Mouse (Mus musculus) left cerebral cortex, postnatal 25 days (tissue): ENCODE data around the gene Rad50. TPM values are rescaled to one million over a fixed set of nuclear protein-coding genes. Genes with fewer than 3 reads are reported as not detected.

ENCODE experiments used
- DNase-seq, 2 experiments: peaks; one replicate each; pipeline ENCODE4 v3.0.0; 2022; ENCODE audit warnings: low spot score in 2 of 2, mixed read lengths in 1 of 2
- intact Hi-C: fragments of 180-260 bp; cut with DNase I; formaldehyde crosslinking; loops from one replicate; pipeline ENCODE4 v1.15.1; 2025
- total RNA-seq, 2 experiments: library from RNA; stranded (reverse); gene quantifications; 2 replicates each; pipeline ENCODE4 v1.2.3; 2021

Rad50 gene
- total RNA-seq, 2 experiments from 2014 or later: 9.2 to 9.6 TPM

DNA sequence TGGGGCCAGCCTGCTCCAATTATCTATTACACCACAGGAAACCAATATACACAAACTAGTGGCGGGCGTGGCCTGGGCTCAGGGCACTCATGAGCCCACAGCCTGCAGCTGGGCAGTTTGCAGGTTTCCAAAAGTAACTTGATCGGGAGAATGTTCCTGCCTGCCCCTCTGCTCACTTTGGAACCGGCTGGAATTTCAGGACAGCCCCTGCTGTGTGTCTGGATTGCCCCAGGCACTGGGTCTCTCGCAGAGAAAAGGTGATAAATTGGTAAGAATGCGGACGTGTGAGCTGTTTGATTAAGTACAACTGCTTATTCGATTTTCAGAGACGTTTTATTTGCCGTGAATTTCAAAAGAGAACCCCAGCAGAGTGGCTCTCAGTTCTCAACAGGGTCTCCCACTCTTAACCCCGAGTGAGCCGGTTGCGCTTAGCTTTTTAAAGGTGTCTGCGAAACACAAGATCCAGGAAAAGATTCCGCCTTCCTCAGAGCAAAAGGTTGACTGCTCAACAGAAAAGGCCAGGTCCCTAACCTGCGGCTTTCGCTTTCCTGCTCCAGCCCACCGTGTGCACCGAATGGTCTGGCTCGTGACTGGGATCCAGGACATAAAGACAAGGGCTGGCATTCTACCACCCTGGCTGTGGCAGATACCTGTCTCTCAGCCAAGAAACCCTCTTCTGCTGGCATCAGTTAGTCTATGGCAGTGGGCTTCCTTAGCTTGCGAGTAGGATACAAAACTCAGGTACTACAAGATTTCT lies 69.9 kb downstream of the Rad50 start:
- intact Hi-C loops: no loop called here
- DNase-seq: no peak

DNA sequence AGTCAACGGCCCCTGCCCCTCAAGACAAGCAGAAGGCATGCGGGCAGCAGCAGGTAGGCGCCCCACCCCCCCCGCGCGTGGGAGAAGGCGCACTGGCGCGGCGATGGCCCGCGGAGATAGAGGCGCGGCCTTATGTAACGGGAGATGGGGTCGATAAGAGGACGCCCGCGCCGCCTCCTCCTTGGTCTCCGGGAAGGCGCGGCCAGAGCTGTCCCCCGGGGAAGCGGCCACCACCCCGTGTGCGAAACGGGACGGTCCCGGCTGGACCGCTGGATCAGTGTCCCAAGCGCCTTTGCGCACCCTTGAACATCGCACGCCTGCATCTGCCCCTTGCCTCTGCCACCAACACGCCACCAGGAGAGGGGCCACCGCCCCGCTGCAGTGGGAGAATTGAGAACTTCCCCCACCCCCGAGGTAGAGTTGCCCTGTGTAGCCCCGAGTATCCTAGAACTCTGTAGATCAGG lies 70.9 kb downstream of the Rad50 start:
- intact Hi-C loops: no loop called here
- DNase-seq: peak in 1 of 2 experiments; percentile 28

DNA sequence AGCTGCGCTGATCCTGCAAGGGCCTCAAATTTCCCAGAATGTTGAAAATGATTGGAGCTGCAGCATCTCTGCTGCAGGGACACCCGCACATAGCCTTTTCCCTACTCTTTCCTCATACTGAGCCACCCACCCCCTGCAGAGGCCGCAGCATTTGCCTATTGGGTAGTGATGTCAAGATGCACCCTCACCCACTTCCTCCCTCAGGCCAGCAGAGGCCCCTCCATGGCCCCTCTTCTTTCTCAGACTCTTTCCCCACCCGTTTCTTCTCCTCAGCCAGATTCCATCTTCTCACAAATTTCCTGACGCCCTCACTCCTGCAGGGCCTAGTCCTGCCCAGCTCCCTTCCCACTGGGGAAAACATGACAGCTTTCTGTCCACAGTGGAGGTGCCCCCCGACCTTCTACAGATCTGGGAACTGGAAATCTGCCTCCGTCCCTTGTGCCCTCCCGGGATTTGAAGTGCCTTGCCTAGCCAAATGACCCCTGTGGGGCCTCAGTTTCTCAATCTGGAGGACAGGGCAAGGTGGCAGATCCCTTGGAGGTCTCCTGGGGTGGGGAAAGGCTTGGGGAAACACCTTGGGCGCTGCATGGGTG lies 71.4 kb downstream of the Rad50 start:
- no peak for DNase-seq
- intact Hi-C loops: no loop called here

DNA sequence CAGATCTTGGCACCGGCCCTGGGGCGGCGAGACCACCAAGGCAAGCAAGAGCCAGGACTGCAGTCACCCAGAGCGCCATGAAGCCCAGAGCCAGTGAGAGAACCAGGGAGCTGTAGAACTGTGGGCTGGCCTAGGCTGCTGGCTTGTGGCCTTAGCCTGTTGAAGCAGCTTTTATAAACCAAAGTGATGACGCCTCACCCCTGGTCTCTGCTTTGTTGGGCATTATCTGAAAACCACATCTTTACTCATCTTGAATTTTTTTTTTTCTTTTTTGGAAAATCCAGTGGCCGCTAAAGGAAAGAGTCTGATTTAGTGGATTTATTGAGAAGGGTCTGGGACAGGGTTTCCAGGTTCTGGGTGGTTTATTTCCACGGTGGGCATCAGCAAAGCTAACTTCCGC lies 72.6 kb downstream of the Rad50 start, which contains the start of gene Il13:
Gene Il13 (minus strand): TSS at position 147 of the 400 bp plus-strand sequence.
- intact Hi-C loops: no loop called here
- no peak for DNase-seq

DNA sequence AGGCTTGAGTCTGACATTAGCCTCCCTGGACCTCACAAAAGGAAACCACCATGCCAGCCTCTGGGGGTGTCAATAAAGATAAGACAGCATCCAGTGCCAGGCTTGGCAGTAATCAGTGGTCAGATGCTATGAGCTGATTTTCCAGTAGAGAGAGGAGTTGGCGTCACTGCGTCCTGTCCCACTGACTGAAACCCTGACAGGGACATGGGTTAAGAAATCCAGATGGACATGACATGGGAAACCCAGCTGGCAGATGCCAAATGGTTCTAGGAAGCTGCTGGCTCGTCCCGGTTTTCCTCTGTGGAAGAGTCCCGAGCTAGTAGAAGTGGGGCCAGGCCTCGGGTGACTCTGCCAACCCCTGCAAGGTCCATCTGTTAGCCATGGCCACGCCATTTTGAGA lies 73.5 kb downstream of the Rad50 start:
- DNase-seq: no peak
- intact Hi-C loops: no loop called here

DNA sequence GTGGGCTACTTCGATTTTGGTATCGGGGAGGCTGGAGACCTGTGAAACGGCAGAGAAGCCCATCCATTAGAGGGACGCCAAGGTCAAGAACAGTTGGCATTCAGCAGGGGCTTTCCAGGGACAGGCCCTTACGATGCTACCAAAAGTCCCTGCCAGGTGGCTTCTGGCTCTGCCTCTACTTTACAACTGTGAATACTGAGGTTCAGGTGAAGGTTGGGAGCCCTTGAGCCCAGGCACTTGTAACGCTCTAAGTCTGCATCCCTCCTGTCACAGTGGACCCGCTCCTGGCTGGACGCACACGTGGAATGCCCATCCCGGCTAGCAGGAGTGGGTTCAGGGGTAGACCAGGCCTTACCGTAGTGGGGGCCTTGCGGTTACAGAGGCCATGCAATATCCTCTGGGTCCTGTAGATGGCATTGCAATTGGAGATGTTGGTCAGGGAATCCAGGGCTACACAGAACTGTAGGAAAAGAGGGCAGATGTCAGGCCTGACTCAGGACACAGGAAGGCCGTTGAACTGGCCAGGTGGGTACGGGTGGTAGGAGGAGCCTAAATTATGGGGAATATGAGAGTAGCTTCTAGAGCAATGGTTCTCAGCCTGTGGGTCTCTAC lies 74.9 kb downstream of the Rad50 start:
- intact Hi-C loops: no loop called here
- no peak for DNase-seq

DNA sequence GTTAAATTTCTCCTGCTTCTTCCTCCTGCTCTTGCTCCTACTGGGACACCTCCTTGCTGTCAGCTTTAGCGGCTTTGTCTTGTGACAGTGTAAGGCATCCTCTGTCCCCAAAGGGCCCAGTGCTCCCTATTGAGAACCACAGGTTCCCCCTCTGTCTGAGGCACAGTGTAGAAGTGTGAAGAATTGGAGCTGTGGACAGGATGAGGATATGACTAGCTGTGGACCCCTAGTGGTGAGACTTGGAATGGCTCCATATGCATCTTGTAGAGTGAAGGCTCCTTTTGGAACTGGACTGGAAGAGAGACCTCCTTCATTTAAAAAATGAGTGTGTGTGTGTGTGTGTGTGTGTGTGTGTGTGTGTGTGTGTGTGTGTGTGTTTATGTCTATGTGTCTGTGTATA lies 79.3 kb downstream of the Rad50 start:
- intact Hi-C loops: loop anchor here (5.0 kb wide), 1 partner anchor 156 kb away; the partner anchor contains the start of gene Gm9837
- DNase-seq: peak; percentile 78 to 84

DNA sequence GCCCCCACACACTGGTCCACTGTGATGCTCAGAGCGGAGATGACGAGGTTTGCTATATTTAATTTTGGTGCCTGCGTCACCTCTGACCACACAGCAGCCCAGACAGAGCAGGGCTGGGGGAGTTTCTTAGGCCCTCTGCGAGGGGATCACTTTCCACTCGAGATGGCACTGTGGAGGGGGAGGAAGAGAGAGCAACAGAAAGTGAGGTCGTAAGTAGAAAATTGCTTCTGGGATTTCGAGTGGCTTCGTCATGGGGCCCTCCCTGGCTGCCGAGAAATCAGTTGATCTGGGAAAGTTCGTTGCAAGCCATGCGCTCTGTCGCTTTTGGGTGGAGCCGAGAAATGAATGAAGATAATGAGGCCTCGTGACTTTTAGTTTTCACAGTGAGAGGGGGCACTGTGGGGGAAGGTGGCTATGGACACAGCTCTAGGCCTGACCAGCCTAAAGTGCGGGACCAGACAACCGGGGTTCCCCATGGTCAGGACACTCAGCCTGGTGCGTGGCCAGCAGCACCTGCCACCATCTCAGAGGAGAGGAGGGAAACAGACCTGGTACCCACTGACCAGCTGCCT lies 80.2 kb downstream of the Rad50 start:
- DNase-seq: no peak
- intact Hi-C loops: loop anchor here (5.0 kb wide), 1 partner anchor 155 kb away; the partner anchor contains the start of gene Gm9837

DNA sequence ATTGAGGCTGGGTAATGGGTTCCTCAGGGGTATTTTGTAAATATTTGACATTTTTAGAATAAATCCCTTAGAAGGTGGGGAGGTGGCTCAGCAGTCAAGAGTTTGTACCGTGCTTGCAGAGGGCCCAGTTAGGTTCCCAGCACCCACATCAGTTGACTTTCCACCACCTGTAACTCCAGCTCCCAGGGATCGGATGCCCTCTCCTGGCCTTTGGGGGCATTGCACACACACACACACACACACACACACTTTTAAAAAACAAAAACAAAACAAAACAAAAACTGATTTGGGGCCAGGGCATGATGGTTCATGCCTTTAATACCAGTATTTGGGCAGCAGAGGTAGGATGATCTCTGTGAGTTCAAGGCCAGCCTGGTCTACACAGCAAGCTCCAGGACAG lies 83.0 kb downstream of the Rad50 start:
- intact Hi-C loops: no loop called here
- DNase-seq: no peak

DNA sequence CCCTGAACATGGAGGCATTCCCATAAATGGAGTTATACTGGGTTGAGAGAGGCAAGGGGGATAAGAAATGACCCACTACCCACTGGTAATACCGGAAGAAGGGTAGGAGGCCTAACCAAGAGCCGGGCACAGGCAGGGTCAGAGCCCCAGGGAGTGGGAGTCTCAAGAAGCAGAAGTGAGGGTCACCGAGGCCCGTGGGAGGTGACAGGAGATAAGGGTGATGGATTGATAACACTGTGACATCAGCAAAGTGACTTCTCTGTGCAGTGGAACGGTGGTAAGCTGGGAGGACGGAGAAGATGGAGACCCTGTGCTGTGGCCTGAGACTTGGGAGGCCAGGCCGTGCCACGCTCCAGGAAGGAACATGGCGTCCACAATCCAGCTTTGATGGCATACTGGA lies 83.5 kb downstream of the Rad50 start:
- no peak for DNase-seq
- intact Hi-C loops: no loop called here

DNA sequence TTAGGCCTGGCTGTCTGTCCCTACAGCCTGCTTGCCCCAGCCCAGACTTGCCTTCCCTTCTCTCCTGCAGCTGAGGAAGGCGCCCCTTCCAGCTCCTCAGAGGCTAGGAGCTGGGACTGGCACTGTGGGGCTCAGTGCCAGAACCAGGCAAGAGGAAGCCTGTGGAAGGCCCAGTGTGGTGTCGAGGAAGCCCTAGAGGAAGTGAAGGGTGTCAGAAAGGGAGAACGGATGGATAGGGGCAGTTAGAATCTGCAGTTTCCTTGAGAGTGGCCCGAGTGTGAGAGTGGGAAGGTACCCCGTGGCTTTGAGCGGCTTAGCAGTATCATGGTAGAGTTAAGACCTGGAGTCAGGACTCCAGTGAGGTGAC lies 84.7 kb downstream of the Rad50 start:
- no peak for DNase-seq
- intact Hi-C loops: no loop called here

DNA sequence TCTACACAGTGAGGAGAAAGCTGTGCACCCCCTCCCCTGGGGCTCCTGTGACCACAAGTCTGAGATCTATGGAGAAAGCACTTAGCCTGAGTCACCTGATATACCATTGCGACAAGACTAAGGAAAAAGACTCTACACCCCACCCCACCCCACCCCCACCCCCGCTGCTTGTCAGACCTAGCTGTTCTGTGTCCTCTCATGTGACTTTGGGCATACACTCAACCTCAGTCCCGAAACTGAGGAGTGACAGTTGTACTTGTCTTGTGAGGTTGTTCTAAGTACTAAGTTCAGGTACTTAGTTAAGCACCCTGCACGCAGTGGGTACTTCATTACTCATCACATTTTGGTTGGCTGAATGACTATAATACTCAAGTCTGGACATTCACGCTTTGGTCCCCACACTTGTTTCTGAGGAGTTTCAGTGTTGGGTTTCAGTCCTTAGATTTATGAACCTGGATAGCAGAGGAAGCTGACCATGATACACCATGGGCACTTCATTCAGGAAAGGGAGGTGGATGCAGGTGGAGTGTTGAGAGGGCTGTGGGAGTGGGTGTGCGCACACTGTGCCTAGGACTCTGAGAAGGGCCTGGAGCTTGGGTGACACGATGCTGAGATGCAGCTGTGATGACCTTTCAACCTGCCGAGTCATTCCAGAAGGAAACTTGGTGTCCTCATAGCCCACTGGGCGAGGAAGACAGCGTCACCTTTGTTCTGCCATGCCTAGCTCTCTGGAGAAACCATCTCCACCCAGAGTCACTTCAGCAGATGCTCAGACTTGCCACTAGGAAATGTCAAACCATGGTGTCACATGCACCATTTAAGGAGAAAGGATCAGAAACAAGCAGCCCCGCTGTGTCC lies 85.3 kb downstream of the Rad50 start:
- intact Hi-C loops: no loop called here
- no peak for DNase-seq

DNA sequence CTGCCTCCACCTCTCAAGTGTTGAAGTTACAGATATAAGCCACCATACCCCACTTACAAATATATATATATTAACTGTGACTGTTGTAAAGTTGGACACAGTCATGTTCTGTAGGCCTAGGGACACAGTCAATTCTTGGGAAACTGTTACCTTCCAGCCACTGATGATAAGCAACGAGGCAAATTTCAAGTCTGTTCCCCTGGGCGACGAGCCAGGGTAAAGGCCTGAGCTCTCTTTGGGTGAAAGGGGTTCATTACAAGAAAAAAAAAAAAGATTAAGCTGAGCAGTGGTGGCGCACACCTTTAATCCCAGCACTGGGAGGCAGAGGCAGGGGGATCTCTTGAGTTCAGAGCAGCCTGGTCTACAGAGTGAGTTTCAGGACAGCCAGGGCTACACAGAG lies 87.0 kb downstream of the Rad50 start:
- intact Hi-C loops: no loop called here
- no peak for DNase-seq

DNA sequence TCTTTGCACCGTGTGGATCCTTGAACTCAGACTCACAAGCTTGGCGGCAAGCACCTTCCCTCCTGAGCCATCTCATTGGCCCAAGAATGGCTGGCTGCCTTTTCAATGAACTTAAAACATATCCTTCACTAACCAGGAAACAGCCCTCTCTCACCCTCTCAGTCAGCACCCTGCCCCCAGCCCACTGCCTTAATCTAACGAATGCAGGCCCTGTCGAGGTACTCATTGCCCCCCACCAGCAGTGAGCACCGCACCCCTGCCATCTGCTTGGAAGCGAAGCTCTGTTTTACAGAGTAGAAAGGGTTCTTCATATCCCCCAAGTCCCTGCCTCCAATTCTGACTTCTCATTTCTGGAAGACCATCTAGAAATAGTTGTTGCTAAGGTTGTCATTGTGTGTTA lies 87.7 kb downstream of the Rad50 start:
- intact Hi-C loops: no loop called here
- no peak for DNase-seq

DNA sequence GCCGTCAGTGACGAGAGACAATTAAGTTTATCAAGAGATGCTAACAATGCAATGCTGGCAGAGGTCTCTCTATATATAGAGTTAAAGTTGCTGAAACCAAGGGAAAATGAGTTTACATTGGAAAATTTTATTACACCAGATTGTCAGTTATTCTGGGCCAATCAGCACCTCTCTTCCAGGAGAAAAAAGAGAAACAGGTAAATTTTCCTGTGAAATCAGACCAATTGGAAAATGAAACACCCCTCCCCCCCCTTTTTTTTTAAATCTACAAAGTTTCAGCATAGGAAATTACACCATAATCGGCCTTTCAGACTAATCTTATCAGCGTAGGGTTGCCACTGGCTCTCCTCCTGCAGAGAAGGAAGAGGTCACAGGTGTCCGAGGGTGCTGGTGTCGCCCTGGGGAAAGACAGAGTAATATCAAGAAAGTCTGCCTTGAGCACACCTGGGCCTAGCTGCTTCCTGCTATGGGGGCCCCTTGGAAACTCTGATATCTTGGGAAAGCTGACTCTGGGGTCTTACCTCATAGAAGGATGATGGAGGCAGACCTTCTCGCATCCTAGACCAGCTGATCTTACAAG lies 88.4 kb downstream of the Rad50 start, which contains the start of gene Il4:
Gene Il4 (minus strand): TSS at position 51 of the 580 bp plus-strand sequence.
- intact Hi-C loops: no loop called here
- no peak for DNase-seq

DNA sequence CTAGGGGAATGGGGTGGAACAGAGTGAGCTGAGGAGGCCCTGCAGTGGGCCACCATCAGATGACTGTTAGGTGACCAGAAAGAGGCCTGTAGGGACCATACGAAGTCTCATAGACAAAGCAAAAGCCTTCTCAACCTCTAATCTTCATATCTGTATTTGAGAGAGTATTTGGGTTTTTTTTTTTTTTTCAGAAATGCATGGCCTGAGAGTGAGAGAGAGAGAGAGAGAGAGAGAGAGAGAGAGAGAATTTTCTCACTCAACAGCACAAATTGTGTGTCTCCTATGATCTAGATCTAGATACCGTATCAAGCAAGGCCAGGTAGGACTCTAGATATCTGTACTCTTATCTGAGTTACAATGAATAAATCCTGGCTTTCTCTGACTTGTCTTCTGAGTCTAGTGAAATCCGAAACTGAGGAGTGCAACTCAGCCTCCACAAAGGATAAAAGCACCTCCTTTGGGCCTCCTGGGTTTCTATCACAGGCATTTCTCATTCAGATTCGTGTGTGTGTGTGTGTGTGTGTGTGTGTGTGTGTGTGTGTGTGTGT lies 89.5 kb downstream of the Rad50 start:
- intact Hi-C loops: no loop called here
- no peak for DNase-seq

DNA sequence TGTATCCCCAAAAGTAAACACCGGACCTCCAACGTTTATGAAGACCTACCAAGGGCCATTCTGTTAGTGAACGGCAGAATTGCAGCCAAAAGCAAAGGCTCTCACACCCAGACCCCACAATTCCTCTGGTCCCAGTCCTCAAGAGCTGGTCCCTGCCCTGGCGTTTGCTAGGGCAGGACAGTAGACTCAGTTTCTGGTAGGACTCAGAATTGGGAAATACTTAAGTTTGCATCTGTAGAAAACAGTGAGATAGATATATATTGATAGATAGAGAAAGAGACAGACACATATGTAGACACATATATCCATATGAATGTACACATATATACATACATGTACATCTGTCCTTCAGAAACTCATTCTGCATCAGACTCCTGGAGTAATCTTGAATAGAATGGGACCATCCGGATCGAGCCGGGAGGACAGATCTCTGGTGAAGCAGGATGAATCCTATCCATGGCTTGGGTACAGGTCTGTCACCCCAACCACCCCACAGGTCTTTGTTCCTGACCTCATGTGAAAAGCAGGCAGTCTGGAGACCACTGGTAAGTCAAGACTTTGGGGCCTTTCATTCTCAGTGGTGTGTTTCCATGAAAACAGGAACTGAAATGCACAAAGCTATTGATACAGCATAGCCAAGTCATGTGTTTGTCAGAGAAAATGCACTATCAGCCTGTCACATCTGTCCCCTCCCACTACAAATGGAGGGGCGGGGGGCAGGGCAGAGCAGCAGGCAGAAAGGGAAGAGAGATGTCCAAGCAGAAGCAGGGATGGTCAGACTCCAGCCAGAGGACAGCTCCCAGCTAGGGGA lies 90.2 kb downstream of the Rad50 start:
- no peak for DNase-seq
- intact Hi-C loops: no loop called here

DNA sequence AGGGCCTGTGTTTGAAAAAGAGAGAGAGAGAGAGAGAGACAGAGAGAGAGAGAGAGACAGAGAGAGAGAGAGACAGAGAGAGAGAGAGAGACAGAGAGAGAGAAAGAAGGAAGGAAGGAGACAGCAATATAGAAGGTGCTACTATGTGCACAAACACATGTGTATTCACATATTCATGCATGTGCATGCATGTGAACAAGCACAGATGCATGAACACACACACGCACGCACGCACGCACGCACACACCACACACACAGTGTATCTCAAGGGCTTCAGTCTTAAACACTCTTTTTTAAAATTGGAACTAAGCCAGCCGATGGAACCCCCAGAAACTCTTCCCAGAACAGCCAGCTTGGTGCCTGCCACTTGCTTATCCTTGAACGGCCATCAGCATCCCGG lies 91.5 kb downstream of the Rad50 start:
- intact Hi-C loops: no loop called here
- DNase-seq: no peak
